Mouse (Mus musculus) midbrain, embryonic 12.5 days (tissue): Measurements from ENCODE around the gene Selenbp1. TPM values are rescaled to one million over a fixed set of nuclear protein-coding genes. Genes with fewer than 3 reads are reported as not detected.
"Not testable (repeated sequence)": the region's sequence is repeated elsewhere in the genome, so short reads cannot be mapped to it uniquely, and the experiment has no call there.

Experiments used
- ATAC-seq: fragments of 200-750 bp; cut with Nextera tagmentation; 2 replicates; pipeline ENCODE4 v1.8.0; 2017; ENCODE audit warnings: low read depth, moderate TSS enrichment, moderate library complexity; ENCODE audit not compliant: low FRiP score
- H3K27ac ChIP-seq: fragments of 300-500 bp; sonication (generic); replicated peaks from 2 replicates; pipeline ENCODE4 v1.5.1; 2016; ENCODE audit warnings: mild to moderate bottlenecking
- H3K27me3 ChIP-seq: fragments of 300-500 bp; sonication (generic); 2 replicates; pipeline ENCODE4 v1.6.1; 2016; ENCODE audit warnings: mild to moderate bottlenecking
- H3K36me3 ChIP-seq: fragments of 300-500 bp; sonication (generic); 2 replicates; pipeline ENCODE4 v1.6.1; 2016
- H3K4me1 ChIP-seq: fragments of 300-500 bp; sonication (generic); 2 replicates; pipeline ENCODE4 v1.6.1; 2016
- H3K4me2 ChIP-seq: fragments of 300-500 bp; sonication (generic); replicated peaks from 2 replicates; pipeline ENCODE4 v1.6.1; 2016; ENCODE audit warnings: mild to moderate bottlenecking, moderate library complexity
- H3K4me3 ChIP-seq: fragments of 300-500 bp; sonication (generic); 2 replicates; pipeline ENCODE4 v1.5.1; 2016; ENCODE audit warnings: mild to moderate bottlenecking
- H3K9ac ChIP-seq: fragments of 300-500 bp; sonication (generic); replicated peaks from 2 replicates; pipeline ENCODE4 v1.6.1; 2016; ENCODE audit warnings: mild to moderate bottlenecking, moderate library complexity
- H3K9me3 ChIP-seq: fragments of 300-500 bp; sonication (generic); 2 replicates; pipeline ENCODE4 v1.6.1; 2016; ENCODE audit warnings: mild to moderate bottlenecking
- WGBS: fragments of 180-500 bp; shearing (Covaris S2); methylation state at CpG from one replicate; pipeline ENCODE4 v1.1.7; 2016; 5-methylcytosine and 5-hydroxymethylcytosine counted together
- polyA plus RNA-seq: library from polyadenylated mRNA; unstranded; fragments of >200 nt; fragmentation: Nextera tagmentation; extraction: Ambion mirVana; gene quantifications from 2 replicates; pipeline ENCODE4 v1.2.1, GENCODE M21; 2016

Selenbp1 gene
- polyA plus RNA-seq, 1 experiment from 2014 or later = 4.6 TPM

DNA sequence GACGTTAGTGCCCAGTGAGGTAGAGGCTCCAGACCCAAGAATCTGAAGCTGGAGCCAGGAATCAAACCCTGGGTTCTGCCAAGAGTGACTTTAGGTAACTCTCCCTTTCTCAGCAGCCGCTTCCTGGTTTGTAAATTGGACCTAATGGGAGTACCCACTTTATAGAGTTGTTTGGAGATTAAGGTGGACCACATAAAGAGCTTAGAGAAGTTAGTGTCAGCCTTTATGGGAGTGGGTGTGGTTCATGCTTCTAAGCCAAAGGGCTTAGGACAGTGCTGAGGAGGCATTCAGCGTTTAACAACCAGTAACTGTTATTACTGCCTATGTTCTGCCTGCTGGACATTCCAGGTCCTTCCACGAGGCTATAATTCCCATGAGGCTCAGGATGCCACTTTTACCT is 14.0 kb upstream of the Selenbp1 start:
- WGBS = 84% methylated on average over 4 of the region's 4 CpGs
- Histone ChIP-seq H3K27ac (no peak overlapping the region), H3K4me3 (no peak overlapping the region), H3K36me3 (no peaks in the 10 kb centered on the region), H3K27me3 (no peaks in the 10 kb centered on the region), H3K4me1 (peaks cover 6% of the 10 kb centered on the region), H3K4me2 (no peak overlapping the region), H3K9ac (no peak overlapping the region), H3K9me3 (no peaks in the 10 kb centered on the region)
- ATAC-seq = no peak

- Histone ChIP-seq H3K4me1 (peaks cover 6% of the 10 kb centered on the region), H3K27me3 (no peaks in the 10 kb centered on the region), H3K9me3 (no peaks in the 10 kb centered on the region), H3K27ac (no peak overlapping the region), H3K4me3 (no peak overlapping the region), H3K4me2 (no peak overlapping the region), H3K36me3 (no peaks in the 10 kb centered on the region), H3K9ac (no peak overlapping the region)
- WGBS = 52% methylated on average over 3 of the region's 3 CpGs
- ATAC-seq = no peak
Observed at GRCm38 (mm10) chr3:94921104-94921503, 11.8 kb upstream of the Selenbp1 start.

DNA sequence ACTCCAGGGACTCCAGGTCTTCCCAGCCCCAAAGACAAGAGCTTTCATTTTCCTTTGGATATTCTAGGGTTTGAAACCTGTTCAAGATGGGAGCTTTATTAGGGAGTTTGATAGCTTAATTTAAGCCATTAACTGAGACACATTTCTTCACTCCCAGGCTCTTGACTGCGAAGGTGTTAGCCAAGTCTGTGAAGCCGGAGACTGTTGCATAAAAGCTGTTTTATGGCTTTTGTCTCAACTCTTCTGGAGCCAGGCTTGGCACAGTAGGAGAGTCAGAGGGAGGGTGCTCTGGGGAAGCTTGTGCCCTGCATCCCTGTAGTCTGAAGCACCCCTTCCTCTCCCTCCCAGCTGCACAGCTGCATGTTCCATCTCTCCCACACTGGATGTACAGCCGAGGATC is 10.5 kb upstream of the Selenbp1 start:
- no peak overlapping the region for H3K4me3 ChIP-seq
- H3K9ac ChIP-seq = no peak overlapping the region
- H3K9me3 ChIP-seq = no peaks in the 10 kb centered on the region
- no peak overlapping the region for H3K4me2 ChIP-seq
- ATAC-seq = no peak
- no peak overlapping the region for H3K27ac ChIP-seq
- H3K4me1 ChIP-seq = peaks cover 6% of the 10 kb centered on the region
- 61% methylated on average over 3 of the region's 3 CpGs for WGBS
- H3K27me3 ChIP-seq = no peaks in the 10 kb centered on the region
- no peaks in the 10 kb centered on the region for H3K36me3 ChIP-seq

- no peak overlapping the region for H3K4me2 ChIP-seq
- ATAC-seq = no peak
- 84% methylated on average over 8 of the region's 8 CpGs for WGBS
- H3K9ac ChIP-seq = no peak overlapping the region
- no peak overlapping the region for H3K4me3 ChIP-seq
- H3K9me3 ChIP-seq = no peaks in the 10 kb centered on the region
- no peaks in the 10 kb centered on the region for H3K36me3 ChIP-seq
- no peaks in the 10 kb centered on the region for H3K4me1 ChIP-seq
- H3K27me3 ChIP-seq = no peaks in the 10 kb centered on the region
- no peak overlapping the region for H3K27ac ChIP-seq
Observed at GRCm38 (mm10) chr3:94924688-94925087, 8.2 kb upstream of the Selenbp1 start.

GRCm38 (mm10) chr3:94926301-94926736 is 6.5 kb upstream of the Selenbp1 start:
- H3K4me3 ChIP-seq, ATAC-seq, H3K27ac ChIP-seq, H3K4me1 ChIP-seq, H3K36me3 ChIP-seq, H3K9ac ChIP-seq, H3K4me2 ChIP-seq, H3K27me3 ChIP-seq, H3K9me3 ChIP-seq: not testable (repeated sequence)
- WGBS = 47% methylated on average over 4 of the region's 4 CpGs

DNA sequence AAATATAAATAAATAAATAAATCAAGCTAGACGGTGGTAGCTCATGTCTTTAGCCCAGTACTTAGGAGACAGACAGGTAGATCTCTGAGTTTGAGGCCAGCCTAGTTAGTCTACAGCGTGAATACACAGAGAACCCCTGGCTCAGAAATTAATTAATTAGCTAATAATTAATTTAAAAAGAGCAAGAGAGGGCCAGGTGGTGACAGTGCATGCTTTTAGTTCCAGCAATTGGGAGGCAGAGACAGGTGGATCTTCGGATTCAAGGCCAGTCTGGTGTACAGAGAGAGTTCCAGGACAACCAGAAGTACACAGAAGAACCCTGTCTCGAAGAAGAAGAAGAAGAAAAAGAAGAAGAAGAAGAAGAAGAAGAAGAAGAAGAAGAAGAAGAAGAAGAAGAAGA is 3.9 kb upstream of the Selenbp1 start:
- 82% methylated on average over 4 of the region's 4 CpGs for WGBS
- not testable (repeated sequence) for H3K36me3 ChIP-seq, H3K9ac ChIP-seq, H3K27me3 ChIP-seq, H3K4me2 ChIP-seq, H3K4me3 ChIP-seq, ATAC-seq, H3K27ac ChIP-seq, H3K9me3 ChIP-seq
- H3K4me1 ChIP-seq = peaks cover 11% of the 10 kb centered on the region

GRCm38 (mm10) chr3:94930386-94931266 is 2.2 kb upstream of the Selenbp1 start:
- ATAC-seq, H3K36me3 ChIP-seq, H3K4me2 ChIP-seq, H3K9me3 ChIP-seq, H3K4me3 ChIP-seq, H3K27ac ChIP-seq, H3K9ac ChIP-seq, H3K27me3 ChIP-seq: not testable (repeated sequence)
- H3K4me1 ChIP-seq = peaks cover 11% of the 10 kb centered on the region
- WGBS = 45% methylated on average over 7 of the region's 7 CpGs

DNA sequence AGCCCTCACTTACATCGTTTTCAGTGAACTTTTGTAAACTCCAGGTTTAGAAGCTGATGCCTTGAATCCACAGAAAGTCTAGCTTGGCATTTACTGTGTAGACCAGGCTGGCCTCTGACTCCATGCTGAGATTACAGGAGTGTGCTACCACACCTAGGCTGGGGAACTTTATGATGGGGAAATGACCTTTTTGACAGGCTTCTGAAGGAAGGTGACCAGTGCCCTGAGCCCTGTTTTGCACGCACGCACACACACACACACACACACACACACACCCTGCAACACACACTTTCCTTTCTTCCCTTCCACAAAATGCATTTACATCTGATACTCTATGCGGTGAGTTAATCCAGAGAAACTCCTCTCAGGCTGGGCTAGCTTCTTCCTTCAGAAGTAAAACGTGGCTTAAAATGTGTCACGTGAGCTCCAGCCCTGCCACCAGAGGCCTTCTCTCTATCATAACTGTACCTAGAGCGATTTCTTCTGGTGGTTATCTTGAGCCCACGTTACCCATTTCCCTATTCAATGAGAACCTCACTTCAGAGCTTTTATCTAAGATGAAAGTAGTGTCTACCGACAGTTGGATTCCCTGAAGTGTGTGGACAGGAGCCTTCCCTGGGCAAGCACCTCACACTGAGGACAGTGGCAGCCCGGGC is 1.3 kb upstream of the Selenbp1 start:
- H3K9me3 ChIP-seq, H3K4me3 ChIP-seq, ATAC-seq, H3K4me2 ChIP-seq, H3K36me3 ChIP-seq, H3K9ac ChIP-seq, H3K27ac ChIP-seq, H3K27me3 ChIP-seq: not testable (repeated sequence)
- peaks cover 11% of the 10 kb centered on the region for H3K4me1 ChIP-seq
- 73% methylated on average over 10 of the region's 10 CpGs for WGBS

DNA sequence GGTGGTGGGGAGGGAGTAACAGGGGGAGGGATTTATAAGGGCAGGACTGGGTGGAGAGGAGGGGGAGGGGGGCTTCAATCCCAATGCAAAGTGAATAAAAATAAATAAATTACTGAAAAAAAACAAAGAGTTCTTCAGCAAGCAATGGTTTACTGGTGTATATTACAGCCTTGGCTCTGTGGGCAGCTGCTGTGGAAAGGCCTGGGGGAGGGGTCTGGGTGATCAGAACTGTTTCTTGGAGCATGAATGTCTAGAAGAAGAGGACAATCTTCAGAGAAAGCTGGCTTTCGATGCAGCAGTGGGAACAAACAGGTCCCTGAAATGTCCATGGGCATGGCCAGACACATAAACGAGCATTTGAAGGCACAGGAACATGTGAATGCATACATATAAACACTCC is 577 bp upstream of the Selenbp1 start:
- 64% methylated on average over 2 of the region's 2 CpGs for WGBS

DNA sequence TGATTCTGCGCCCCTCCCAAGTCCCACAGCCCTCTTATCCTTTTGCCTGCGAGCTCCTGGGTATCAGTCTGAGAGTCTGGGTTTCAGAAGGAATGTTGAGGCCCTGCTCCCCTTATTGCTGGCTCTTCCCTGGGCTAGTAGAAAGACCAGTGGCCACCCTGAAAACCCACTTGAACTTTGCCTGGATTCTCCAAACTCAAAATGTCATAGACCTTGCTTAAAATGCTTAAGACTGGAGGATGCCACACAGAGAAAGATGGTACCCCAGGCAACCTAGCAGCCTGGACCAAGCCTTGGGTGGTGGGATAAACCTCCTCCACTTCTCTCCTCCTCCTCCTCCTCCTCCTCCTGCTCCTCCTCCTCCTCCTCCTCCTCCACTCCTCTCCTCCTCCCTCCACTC is 748 bp downstream of the Selenbp1 start:
- not testable (repeated sequence) for H3K27ac ChIP-seq, H3K27me3 ChIP-seq, H3K9me3 ChIP-seq, H3K36me3 ChIP-seq, ATAC-seq, H3K9ac ChIP-seq, H3K4me3 ChIP-seq, H3K4me2 ChIP-seq
- WGBS = no CpG with 5 or more reads among the region's 2 CpGs
- H3K4me1 ChIP-seq = peaks cover 11% of the 10 kb centered on the region

More for the DNA sequence above, 577 bp upstream of the Selenbp1 start:
- H3K9ac ChIP-seq, H3K4me2 ChIP-seq, H3K9me3 ChIP-seq, H3K36me3 ChIP-seq, H3K4me3 ChIP-seq, H3K27ac ChIP-seq, H3K27me3 ChIP-seq, ATAC-seq: not testable (repeated sequence)
- peaks cover 11% of the 10 kb centered on the region for H3K4me1 ChIP-seq

DNA sequence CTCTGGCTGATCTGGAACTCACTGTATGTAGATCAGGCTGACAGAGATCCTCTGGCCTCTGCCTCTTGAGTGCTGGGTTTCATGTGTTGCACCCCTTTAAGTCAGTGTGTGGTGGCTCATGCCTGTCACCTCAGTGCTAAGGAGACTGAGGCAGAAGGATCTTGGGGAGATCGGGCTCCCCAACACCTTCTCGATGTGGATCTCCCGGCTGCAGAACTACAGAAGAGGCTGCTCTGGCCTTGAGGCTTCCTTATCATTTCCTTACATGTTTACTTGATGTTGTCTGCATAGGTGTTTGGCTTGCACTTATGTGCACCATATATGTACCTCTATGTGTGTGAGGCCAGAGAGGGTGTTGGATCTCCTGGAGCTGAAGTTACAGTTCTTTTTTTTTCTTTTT is 1.7 kb downstream of the Selenbp1 start:
- not testable (repeated sequence) for H3K36me3 ChIP-seq, H3K9ac ChIP-seq, H3K27me3 ChIP-seq, H3K4me2 ChIP-seq, H3K9me3 ChIP-seq, H3K4me3 ChIP-seq, ATAC-seq, H3K27ac ChIP-seq
- 96% methylated on average over 3 of the region's 3 CpGs for WGBS
- peaks cover 11% of the 10 kb centered on the region for H3K4me1 ChIP-seq

DNA sequence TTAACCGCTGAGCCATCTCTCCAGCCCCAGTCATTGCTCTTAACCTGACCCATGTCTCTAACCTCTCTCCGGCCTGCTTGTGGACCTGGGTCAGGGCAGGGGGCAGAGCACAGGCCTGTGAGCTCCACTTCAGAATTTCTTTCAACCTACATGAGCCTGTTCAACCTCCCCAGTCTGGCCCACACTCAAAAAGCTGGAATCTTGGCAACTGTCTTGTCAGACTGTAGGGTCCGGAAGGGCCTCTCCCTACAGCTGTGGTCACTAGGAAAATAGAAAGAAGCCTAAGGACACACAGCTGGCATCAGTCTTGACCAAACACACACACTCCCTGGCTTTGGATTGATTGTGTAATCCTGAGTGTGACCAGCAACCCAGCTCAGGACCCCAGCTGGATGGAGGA is 2.5 kb downstream of the Selenbp1 start:
- not testable (repeated sequence) for H3K36me3 ChIP-seq, H3K4me3 ChIP-seq, H3K27me3 ChIP-seq, H3K9ac ChIP-seq, ATAC-seq, H3K9me3 ChIP-seq, H3K4me2 ChIP-seq, H3K27ac ChIP-seq
- WGBS = 86% methylated on average over 3 of the region's 3 CpGs
- H3K4me1 ChIP-seq = peaks cover 11% of the 10 kb centered on the region
